ENCODE assay signal across 32 mouse cellular contexts in genomic region chr3:60031511-60031910, GRCm38 (mm10). TPM values are rescaled to one million over a fixed set of nuclear protein-coding genes. Genes with fewer than 3 reads are reported as not detected.
A peak's percentile ranks its signal among the peaks of the same experiment; 100 is the strongest.
DNase-seq lines count a peak whose midpoint lies in the region; ATAC-seq and TF ChIP-seq lines count a peak whose summit lies in the region.
"Had no signal": no experiment of that assay in that cellular context is flagged by ENCODE, and none has a peak within 500 bp of the region (broad histone marks: within the 10 kb centered on the region; RNA-seq: fewer than 3 reads in every experiment).

No protein-coding gene starts in this region.

- WGBS in kidney, embryonic 15.5 days, result 83% methylated on average over 4 of the region's 4 CpGs
- WGBS in intestine, embryonic 15.5 days, result 66% methylated on average over 4 of the region's 4 CpGs
- 40% methylated on average over 4 of the region's 4 CpGs for WGBS in intestine, postnatal 0 days
- 60% methylated on average over 4 of the region's 4 CpGs for WGBS in liver, embryonic 15.5 days (ENCODE audit: insufficient replicate concordance)
- 86% methylated on average over 4 of the region's 4 CpGs for WGBS in midbrain, postnatal 0 days

- no peaks in the 10 kb centered on the region for H3K4me1 ChIP-seq in kidney, embryonic 15.5 days
- H3K4me1 ChIP-seq in intestine, embryonic 15.5 days (replicated peaks), result no peaks in the 10 kb centered on the region
- H3K4me1 ChIP-seq in intestine, postnatal 0 days (replicated peaks; ENCODE audit: control insufficient read depth, insufficient read depth, low read length), result no peaks in the 10 kb centered on the region
- no peaks in the 10 kb centered on the region for H3K4me1 ChIP-seq in liver, embryonic 15.5 days (replicated peaks)
- no peaks in the 10 kb centered on the region for H3K4me1 ChIP-seq in midbrain, postnatal 0 days (ENCODE audit: insufficient read depth, low read length)
- H3K4me1 ChIP-seq: forebrain, embryonic 13.5 days; heart, embryonic 13.5 days; megakaryocyte, embryonic 14.5 days; midbrain, embryonic 12.5 days had no signal

- no peak for ATAC-seq in kidney, embryonic 15.5 days (replicated peaks; ENCODE audit: low FRiP score)
- peak; percentile 63 for ATAC-seq in intestine, embryonic 15.5 days
- ATAC-seq in intestine, postnatal 0 days, result no peak
- no peak for ATAC-seq in liver, embryonic 15.5 days (ENCODE audit: insufficient read depth)
- no peak for ATAC-seq in midbrain, postnatal 0 days (ENCODE audit: low FRiP score)
- ATAC-seq: CD4-positive, CD25-positive, alpha-beta regulatory T cell, adult 4 months; forebrain, embryonic 13.5 days; lung, postnatal 0 days had no signal

- no peak overlapping the region for H3K4me2 ChIP-seq in kidney, embryonic 15.5 days
- H3K4me2 ChIP-seq in intestine, embryonic 15.5 days (replicated peaks), result no peak overlapping the region
- peak overlapping the region; percentile 56 for H3K4me2 ChIP-seq in intestine, postnatal 0 days (replicated peaks; ENCODE audit: low read depth)
- no peak overlapping the region for H3K4me2 ChIP-seq in liver, embryonic 15.5 days
- no peak overlapping the region for H3K4me2 ChIP-seq in midbrain, postnatal 0 days (ENCODE audit: low read depth, low read length, poor library complexity, severe bottlenecking)
- H3K4me2 ChIP-seq: forebrain, embryonic 13.5 days; heart, embryonic 13.5 days; hindbrain, embryonic 14.5 days; midbrain, embryonic 12.5 days had no signal

- no peak overlapping the region for H3K9ac ChIP-seq in kidney, embryonic 15.5 days
- no peak overlapping the region for H3K9ac ChIP-seq in intestine, embryonic 15.5 days
- no peak overlapping the region for H3K9ac ChIP-seq in intestine, postnatal 0 days (ENCODE audit: low read depth, low read length)
- no peak overlapping the region for H3K9ac ChIP-seq in liver, embryonic 15.5 days
- no peak overlapping the region for H3K9ac ChIP-seq in midbrain, postnatal 0 days (replicated peaks; ENCODE audit: low read length, poor library complexity, severe bottlenecking)
- H3K9ac ChIP-seq: forebrain, embryonic 13.5 days; heart, embryonic 13.5 days; hindbrain, embryonic 14.5 days; midbrain, embryonic 12.5 days had no signal

- no peaks in the 10 kb centered on the region for H3K9me3 ChIP-seq in kidney, embryonic 15.5 days (replicated peaks)
- no peaks in the 10 kb centered on the region for H3K9me3 ChIP-seq in intestine, embryonic 15.5 days
- no peaks in the 10 kb centered on the region for H3K9me3 ChIP-seq in intestine, postnatal 0 days (ENCODE audit: control insufficient read depth)
- H3K9me3 ChIP-seq in liver, embryonic 15.5 days (replicated peaks), result no peaks in the 10 kb centered on the region
- H3K9me3 ChIP-seq in midbrain, postnatal 0 days (ENCODE audit: low read length), result no peaks in the 10 kb centered on the region
- H3K9me3 ChIP-seq: forebrain, embryonic 13.5 days; heart, embryonic 13.5 days; megakaryocyte, embryonic 14.5 days; midbrain, embryonic 12.5 days had no signal

- no peak overlapping the region for H3K4me3 ChIP-seq in kidney, embryonic 15.5 days (replicated peaks)
- H3K4me3 ChIP-seq in intestine, embryonic 15.5 days (replicated peaks), result no peak overlapping the region
- H3K4me3 ChIP-seq in intestine, postnatal 0 days (ENCODE audit: low read depth, low read length), result peak overlapping the region; percentile 28
- peak overlapping the region; percentile 27 for H3K4me3 ChIP-seq in liver, embryonic 15.5 days (replicated peaks)
- no peak overlapping the region for H3K4me3 ChIP-seq in midbrain, postnatal 0 days (ENCODE audit: low read depth, low read length)
- H3K4me3 ChIP-seq: forebrain, embryonic 13.5 days; heart, embryonic 13.5 days; megakaryocyte, embryonic 14.5 days; midbrain, embryonic 12.5 days had no signal

- no peak overlapping the region for H3K27ac ChIP-seq in kidney, embryonic 15.5 days
- H3K27ac ChIP-seq in intestine, embryonic 15.5 days, result no peak overlapping the region
- no peak overlapping the region; the same call in 1 of the 2 replicates for H3K27ac ChIP-seq in intestine, postnatal 0 days (ENCODE audit: low read depth, low read length)
- 0 out of 2 replicates have a peak overlapping the region, but pooled peaks have one; percentile 33 for H3K27ac ChIP-seq in liver, embryonic 15.5 days (replicated peaks)
- no peak overlapping the region for H3K27ac ChIP-seq in midbrain, postnatal 0 days (ENCODE audit: low read depth, low read length)
- H3K27ac ChIP-seq: forebrain, embryonic 13.5 days; heart, embryonic 13.5 days; hindbrain, embryonic 14.5 days; midbrain, embryonic 12.5 days had no signal

- H3K27me3 ChIP-seq in kidney, embryonic 15.5 days, result no peaks in the 10 kb centered on the region
- H3K27me3 ChIP-seq in intestine, embryonic 15.5 days (replicated peaks), result no peaks in the 10 kb centered on the region
- no peaks in the 10 kb centered on the region for H3K27me3 ChIP-seq in intestine, postnatal 0 days (replicated peaks; ENCODE audit: control insufficient read depth, insufficient read depth, low read length)
- no peaks in the 10 kb centered on the region for H3K27me3 ChIP-seq in liver, embryonic 15.5 days
- H3K27me3 ChIP-seq in midbrain, postnatal 0 days (ENCODE audit: insufficient read depth, low read length), result no peaks in the 10 kb centered on the region
- H3K27me3 ChIP-seq: forebrain, embryonic 13.5 days; heart, embryonic 13.5 days; megakaryocyte, embryonic 14.5 days; midbrain, embryonic 12.5 days had no signal

- TF ChIP-seq CTCF in intestine, postnatal 0 days (IDR thresholded peaks at IDR 0.05; ENCODE audit: low read depth), result no peak
- no peak for TF ChIP-seq CTCF in midbrain, postnatal 0 days (IDR thresholded peaks at IDR 0.05)

- DNase-seq in kidney, adult 8-10 months, result peak; percentile 10 to 63
- no peak for DNase-seq in midbrain, postnatal 0 days (ENCODE audit: low spot score)
- DNase-seq in spleen, postnatal 4 days (ENCODE audit: low spot score in 2 of 2), result no peak
- DNase-seq: adrenal gland, postnatal 25 days; cerebellum, adult 18-20 months; cerebellum, postnatal 14 days; gastrocnemius, postnatal 10 days; heart, postnatal 10 days; layer of hippocampus, adult 9-11 months; lung, adult 18-20 months; lung, postnatal 4 days; thymus, postnatal 14 days had no signal

- no peaks in the 10 kb centered on the region for H3K36me3 ChIP-seq in kidney, embryonic 15.5 days
- no peaks in the 10 kb centered on the region for H3K36me3 ChIP-seq in intestine, embryonic 15.5 days
- H3K36me3 ChIP-seq in intestine, postnatal 0 days (ENCODE audit: control insufficient read depth, insufficient read depth), result no peaks in the 10 kb centered on the region
- H3K36me3 ChIP-seq in liver, embryonic 15.5 days (replicated peaks), result no peaks in the 10 kb centered on the region
- no peaks in the 10 kb centered on the region for H3K36me3 ChIP-seq in midbrain, postnatal 0 days (ENCODE audit: insufficient read depth, low read length)
- H3K36me3 ChIP-seq: heart, embryonic 13.5 days; midbrain, embryonic 12.5 days had no signal

RNA-seq across cellular contexts. Expression of gene Aadac, which starts 6.0 kb away (rescaled TPM):
- 22.1 and 28.3 TPM in 2 replicates for polyA plus RNA-seq in kidney, embryonic 15.5 days (2015; fragmentation: Nextera tagmentation; extraction: Ambion mirVana)
- polyA plus RNA-seq in intestine, embryonic 15.5 days (2015; fragmentation: Nextera tagmentation; extraction: Ambion mirVana), result 152 and 158 TPM in 2 replicates
- 190 and 203 TPM in 2 replicates for polyA plus RNA-seq in intestine, postnatal 0 days (2015; fragmentation: Nextera tagmentation; extraction: Ambion mirVana)
- polyA plus RNA-seq in liver, embryonic 15.5 days (2015; fragmentation: Nextera tagmentation; extraction: Ambion mirVana), result 304 and 333 TPM in 2 replicates
- total RNA-seq in midbrain, postnatal 0 days (2014; rRNA removed), result 0.19 TPM in 1 of 2 replicates, not detected in the other
- not detected in 2 replicates for polyA plus RNA-seq in midbrain, postnatal 0 days (2015; fragmentation: Nextera tagmentation; extraction: Ambion mirVana)
- total RNA-seq: adrenal gland, postnatal 25 days; gastrocnemius, postnatal 10 days; heart, adult 8-10 months; heart, postnatal 10 days; hematopoietic stem cell, adult 5-6 weeks; left cerebral cortex, postnatal 10 days had no signal
- polyA plus RNA-seq: brain, embryonic 14.5 days; CD4-positive, CD25-positive, alpha-beta regulatory T cell, adult 4 months; cortical plate, adult 2 months; forebrain, embryonic 13.5 days; hindbrain, embryonic 14.5 days; limb, embryonic 11.5 days; midbrain, embryonic 12.5 days; neural tube, embryonic 14.5 days; urinary bladder, adult 2 months had no signal

RNA-seq across cellular contexts. Expression of gene Aadacl2, which starts 25.0 kb away (rescaled TPM):
- not detected in 2 replicates for polyA plus RNA-seq in kidney, embryonic 15.5 days (2015; fragmentation: Nextera tagmentation; extraction: Ambion mirVana)
- not detected in 2 replicates for polyA plus RNA-seq in intestine, embryonic 15.5 days (2015; fragmentation: Nextera tagmentation; extraction: Ambion mirVana)
- not detected in 2 replicates for polyA plus RNA-seq in intestine, postnatal 0 days (2015; fragmentation: Nextera tagmentation; extraction: Ambion mirVana)
- not detected in 2 replicates for polyA plus RNA-seq in liver, embryonic 15.5 days (2015; fragmentation: Nextera tagmentation; extraction: Ambion mirVana)
- not detected in 2 replicates for total RNA-seq in midbrain, postnatal 0 days (2014; rRNA removed)
- not detected in 2 replicates for polyA plus RNA-seq in midbrain, postnatal 0 days (2015; fragmentation: Nextera tagmentation; extraction: Ambion mirVana)
- total RNA-seq: adrenal gland, postnatal 25 days; gastrocnemius, postnatal 10 days; heart, adult 8-10 months; heart, postnatal 10 days; hematopoietic stem cell, adult 5-6 weeks; left cerebral cortex, postnatal 10 days had no signal
- polyA plus RNA-seq: brain, embryonic 14.5 days; CD4-positive, CD25-positive, alpha-beta regulatory T cell, adult 4 months; cortical plate, adult 2 months; forebrain, embryonic 13.5 days; gonadal fat pad, adult 2 months; heart, embryonic 13.5 days; hindbrain, embryonic 14.5 days; limb, embryonic 11.5 days; lung, postnatal 0 days; midbrain, embryonic 12.5 days; neural tube, embryonic 14.5 days; urinary bladder, adult 2 months had no signal

RNA-seq across cellular contexts. Expression of gene Sucnr1, which starts 50.2 kb away (rescaled TPM):
- 4.4 and 5.4 TPM in 2 replicates for polyA plus RNA-seq in kidney, embryonic 15.5 days (2015; fragmentation: Nextera tagmentation; extraction: Ambion mirVana)
- 0.58 and 0.64 TPM in 2 replicates for polyA plus RNA-seq in intestine, embryonic 15.5 days (2015; fragmentation: Nextera tagmentation; extraction: Ambion mirVana)
- polyA plus RNA-seq in intestine, postnatal 0 days (2015; fragmentation: Nextera tagmentation; extraction: Ambion mirVana), result 2.4 and 3.1 TPM in 2 replicates
- 0.07 and 0.12 TPM in 2 replicates for polyA plus RNA-seq in liver, embryonic 15.5 days (2015; fragmentation: Nextera tagmentation; extraction: Ambion mirVana)
- total RNA-seq in midbrain, postnatal 0 days (2014; rRNA removed), result not detected in 2 replicates
- not detected in 2 replicates for polyA plus RNA-seq in midbrain, postnatal 0 days (2015; fragmentation: Nextera tagmentation; extraction: Ambion mirVana)
- total RNA-seq: heart, adult 8-10 months; hematopoietic stem cell, adult 5-6 weeks; left cerebral cortex, postnatal 10 days had no signal
- polyA plus RNA-seq: brain, embryonic 14.5 days; CD4-positive, CD25-positive, alpha-beta regulatory T cell, adult 4 months; forebrain, embryonic 13.5 days; heart, embryonic 13.5 days; hindbrain, embryonic 14.5 days; limb, embryonic 11.5 days; lung, postnatal 0 days; midbrain, embryonic 12.5 days; neural tube, embryonic 14.5 days had no signal

Comparison
In these comparisons a context has a peak if more than half of its experiments do, and no peak if none do; other contexts are left out.
1. H3K4me3 ChIP-seq: peak in intestine, postnatal 0 days (single experiment) and liver, embryonic 15.5 days (single experiment); none in kidney, embryonic 15.5 days (single experiment), intestine, embryonic 15.5 days (single experiment) and midbrain, postnatal 0 days (single experiment).
2. DNase-seq: peak in kidney, adult 8-10 months (2 of 2); none in midbrain, postnatal 0 days (single experiment) and spleen, postnatal 4 days (0 of 2).
3. RNA of gene Aadac, which starts 6.0 kb away (polyA plus RNA-seq): 304 to 333 TPM in liver, embryonic 15.5 days, 190 to 203 TPM in intestine, postnatal 0 days, 152 to 158 TPM in intestine, embryonic 15.5 days and 22.1 to 28.3 TPM in kidney, embryonic 15.5 days; not detected in midbrain, postnatal 0 days; every median in the first group is over 10 times any median in the second.